Mouse (Mus musculus) spleen, adult 12 weeks (tissue): ENCODE data around the gene BC049730.
"Not testable (repeated sequence)": the region's sequence is repeated elsewhere in the genome, so short reads cannot be mapped to it uniquely, and the experiment has no call there.

ENCODE experiments used
- DNase-seq: peaks from one replicate; pipeline ENCODE4 v3.0.0; 2022; ENCODE audit warnings: low spot score

Gene BC049730

DNA sequence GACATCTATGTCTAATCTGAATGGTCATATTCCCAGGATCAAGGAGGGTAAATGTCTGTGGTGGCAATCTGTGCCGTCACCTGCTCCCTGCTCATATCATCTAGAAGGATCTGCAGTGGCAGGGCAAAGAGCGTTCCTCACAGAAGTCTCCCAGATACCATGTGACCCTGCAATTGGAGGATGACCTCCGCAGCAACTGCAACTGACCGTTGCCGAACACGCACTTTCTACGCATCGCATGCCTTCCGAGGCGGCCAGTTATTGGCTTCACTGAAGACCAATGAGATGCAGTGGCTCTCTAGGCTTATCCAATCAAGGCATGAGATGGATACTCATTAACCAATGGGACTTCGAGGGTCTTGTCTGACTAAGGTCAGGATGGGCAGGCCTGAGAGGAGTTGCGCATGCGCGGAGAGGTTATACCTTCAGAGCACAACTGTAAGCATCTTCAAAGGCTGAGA lies at the start of gene BC049730:
TSS of gene BC049730 (plus strand) at position 411 of the 461 bp plus-strand sequence.
- DNase-seq = no peak

- no peak for DNase-seq
Observed at GRCm38 (mm10) chr7:24659737-24660357, 49.2 kb upstream of the BC049730 start.

GRCm38 (mm10) chr7:24661118-24661904 lies 47.7 kb upstream of the BC049730 start:
- no peak for DNase-seq

GRCm38 (mm10) chr7:24662575-24662974 lies 46.5 kb upstream of the BC049730 start:
- peak; percentile 61 for DNase-seq

- DNase-seq = no peak
Observed at GRCm38 (mm10) chr7:24664301-24664700, 44.7 kb upstream of the BC049730 start.

DNA sequence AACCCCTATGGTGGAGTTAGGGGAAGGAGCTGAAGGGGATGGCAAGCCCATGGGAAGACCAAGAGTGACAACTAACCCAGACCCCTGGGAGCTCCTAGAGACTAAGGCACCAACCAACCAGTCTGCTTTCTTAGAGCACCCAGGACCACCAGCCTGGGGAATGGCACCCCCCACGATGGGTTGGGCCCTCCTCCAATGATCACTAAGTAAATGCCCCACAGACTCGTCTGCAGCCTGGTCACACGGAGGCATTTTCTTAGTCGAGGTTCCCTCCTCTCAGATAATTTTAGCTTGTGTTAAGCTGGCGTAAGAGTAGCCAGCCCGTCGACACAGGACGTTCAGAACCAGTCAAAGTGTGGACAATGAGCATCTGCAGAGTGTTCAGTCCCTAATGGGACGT lies 44.1 kb upstream of the BC049730 start:
- DNase-seq = no peak

DNA sequence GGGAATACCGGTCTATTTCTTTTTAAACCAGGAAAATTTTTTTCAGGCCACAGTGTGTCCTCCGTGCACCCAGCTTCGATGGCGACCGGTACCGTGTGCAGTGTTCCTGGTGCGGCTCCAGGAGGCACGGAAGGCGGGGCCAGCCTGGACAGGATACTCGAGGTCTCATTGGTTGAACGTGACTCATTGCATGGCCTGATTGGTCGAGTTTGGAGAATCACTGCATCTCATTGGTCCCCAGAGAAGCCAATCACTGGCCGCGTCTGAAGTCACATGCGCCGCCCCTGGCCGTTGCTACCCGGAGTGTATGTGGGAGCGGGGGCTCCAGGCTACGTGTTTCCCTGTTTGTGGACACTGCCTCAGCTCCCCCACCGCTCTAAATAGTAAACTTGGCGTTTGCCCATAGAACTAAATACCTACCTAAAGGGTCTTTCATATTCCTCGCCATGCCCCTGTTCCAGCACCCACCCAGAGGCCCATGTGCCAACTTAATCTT lies 37.0 kb upstream of the BC049730 start:
- no peak for DNase-seq

DNA sequence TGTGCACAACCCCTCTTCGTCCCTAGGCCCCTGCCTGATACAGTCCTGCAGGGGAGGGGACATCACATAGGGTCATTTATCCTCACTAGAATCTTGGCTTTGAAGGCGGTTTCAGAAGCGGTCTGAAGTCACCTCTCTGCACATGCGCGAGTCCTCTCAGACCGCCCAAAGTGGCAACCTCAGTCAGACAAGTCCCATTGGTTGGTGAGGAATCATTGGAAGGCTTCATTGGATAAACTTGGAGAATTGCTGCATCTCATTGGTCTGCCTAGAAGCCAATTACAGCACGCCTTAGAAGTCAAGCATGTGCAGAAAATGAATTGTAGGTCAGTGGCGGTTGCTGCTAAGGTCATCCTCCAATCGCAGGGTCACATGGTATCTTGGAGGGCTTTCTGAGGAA lies 32.5 kb upstream of the BC049730 start, which contains the start of gene Tex101:
TSS of gene Tex101 (minus strand) at position 101 of the 400 bp plus-strand sequence.
- DNase-seq = no peak

DNA sequence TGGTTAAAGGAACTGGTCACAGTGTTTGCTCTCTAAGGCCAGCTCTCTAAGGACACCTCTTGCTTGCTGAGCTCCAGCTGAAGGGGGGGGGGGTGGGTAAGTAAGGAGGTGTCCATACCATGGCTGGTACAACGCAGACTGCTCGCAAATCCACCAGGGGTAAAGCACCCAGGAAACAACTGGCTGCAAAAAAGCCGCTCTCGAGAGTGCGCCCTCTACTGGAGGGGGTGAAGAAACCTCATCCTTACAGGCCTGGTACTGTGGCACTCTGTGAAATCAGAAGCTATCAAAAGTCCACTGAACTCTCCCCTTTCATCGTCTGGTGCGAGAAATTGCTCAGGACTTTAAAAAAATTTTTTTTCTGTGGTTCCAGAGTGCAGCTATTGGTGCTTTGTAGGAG lies 24.9 kb upstream of the BC049730 start:
- not testable (repeated sequence) for DNase-seq

- DNase-seq = not testable (repeated sequence)
Observed at GRCm38 (mm10) chr7:24687519-24687918, 21.5 kb upstream of the BC049730 start.

- not testable (repeated sequence) for DNase-seq
Observed at GRCm38 (mm10) chr7:24692693-24693092, 16.3 kb upstream of the BC049730 start.

GRCm38 (mm10) chr7:24697891-24698290 lies 11.2 kb upstream of the BC049730 start:
- not testable (repeated sequence) for DNase-seq

DNA sequence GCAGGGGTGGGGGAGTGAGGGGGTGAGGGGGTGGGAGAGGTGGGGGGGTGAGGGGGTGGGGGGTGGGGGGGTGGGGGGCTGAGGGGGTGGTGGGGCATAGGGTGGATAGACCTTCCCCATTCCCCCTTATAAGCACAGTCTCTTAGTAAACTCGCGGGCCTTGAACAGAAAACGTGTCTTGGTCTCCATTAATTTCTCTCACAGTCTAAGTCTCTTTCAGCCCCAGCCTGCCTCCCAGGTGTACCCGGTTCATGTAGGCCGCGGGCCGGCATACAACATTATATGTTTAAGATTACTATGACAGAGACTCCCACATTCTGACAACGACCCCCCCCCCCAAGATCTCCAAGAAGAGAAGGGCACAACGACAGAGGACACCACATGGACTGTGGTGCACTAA lies 6.2 kb upstream of the BC049730 start:
- not testable (repeated sequence) for DNase-seq

DNA sequence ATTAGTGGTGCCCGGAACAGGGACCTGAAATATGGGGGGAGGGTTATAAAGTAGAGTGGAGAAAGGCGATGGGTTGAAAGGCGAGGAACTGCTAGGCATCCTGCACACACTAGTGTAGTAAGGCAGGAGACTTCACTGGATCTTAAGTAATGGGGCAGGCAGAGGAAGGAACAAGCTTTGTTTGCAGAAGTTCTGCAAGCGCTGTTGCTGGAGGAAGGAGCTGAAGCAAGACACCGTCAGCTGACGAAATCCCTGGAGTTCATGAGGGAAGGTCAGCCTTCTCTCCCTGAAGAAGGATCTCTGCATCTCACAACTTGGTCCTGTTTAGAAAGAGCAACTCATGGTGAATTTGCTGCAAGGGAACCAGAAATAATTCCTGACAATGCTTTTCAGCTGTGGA lies 6.0 kb downstream of the BC049730 start:
- no peak for DNase-seq

DNA sequence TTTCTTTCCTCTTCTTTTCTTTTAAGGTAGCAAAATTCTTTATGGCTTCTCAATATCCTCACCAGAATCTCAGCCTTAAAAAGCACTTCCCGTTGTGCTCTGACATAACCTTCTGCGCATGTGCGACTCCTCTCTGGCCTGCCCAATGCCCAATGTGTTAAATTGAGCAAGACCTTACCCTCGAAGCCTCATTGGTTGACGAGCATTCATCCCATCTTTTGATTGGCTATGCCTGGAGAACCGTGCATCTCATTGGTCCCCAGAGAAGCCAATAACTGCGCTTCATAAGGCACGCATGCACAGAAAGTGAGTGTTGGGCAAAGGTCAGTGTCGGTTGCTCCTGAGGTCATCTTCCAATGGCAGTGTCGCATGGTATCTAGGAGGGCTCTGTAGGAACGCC lies 17.8 kb downstream of the BC049730 start, which contains the start of gene Gm4763:
TSS of gene Gm4763 (minus strand) at position 101 of the 400 bp plus-strand sequence.
- not testable (repeated sequence) for DNase-seq

GRCm38 (mm10) chr7:24735970-24736670 lies 27.1 kb downstream of the BC049730 start:
- DNase-seq = no peak

- no peak for DNase-seq
Observed at GRCm38 (mm10) chr7:24750695-24751094, 41.7 kb downstream of the BC049730 start.

DNA sequence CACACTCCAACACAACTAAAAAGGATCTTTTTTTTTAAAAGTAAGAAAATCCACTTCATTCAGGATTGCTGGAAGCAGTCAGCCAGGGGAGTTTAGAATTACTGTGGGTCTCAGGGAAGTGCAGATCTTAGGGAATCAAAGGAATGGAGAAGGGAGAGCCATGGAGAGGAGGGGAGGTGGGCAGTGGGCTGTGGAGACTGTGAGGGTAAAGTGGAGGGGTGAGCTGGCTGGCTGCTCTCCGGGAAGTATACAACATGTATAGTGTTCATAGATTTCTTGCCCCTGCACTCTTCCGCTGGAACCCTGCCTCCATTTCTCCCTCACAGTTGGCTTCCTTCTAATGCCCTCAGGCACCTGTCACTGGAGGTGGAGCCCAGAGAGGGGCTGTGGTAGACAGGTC lies 42.6 kb downstream of the BC049730 start:
- DNase-seq = no peak

DNA sequence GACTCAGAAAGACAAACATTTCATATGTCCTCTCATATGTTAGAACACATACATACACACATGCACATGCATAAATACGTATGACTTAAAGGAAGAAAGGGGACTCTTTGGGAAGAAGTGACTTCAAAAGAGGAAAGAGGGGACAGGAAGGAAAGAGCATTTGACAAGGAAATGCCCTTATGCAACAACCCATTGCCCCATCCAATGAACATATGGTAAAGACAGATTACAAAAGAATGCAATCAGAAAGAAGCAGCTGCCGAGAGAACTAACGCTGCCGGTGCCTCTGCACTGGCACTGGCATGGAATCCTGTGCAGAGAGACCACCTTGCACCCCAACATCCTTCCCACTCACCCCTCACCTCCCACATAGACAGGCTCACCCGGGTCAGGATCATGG lies 44.4 kb downstream of the BC049730 start:
- DNase-seq = no peak

- DNase-seq = no peak
Observed at GRCm38 (mm10) chr7:24758520-24758919, 49.5 kb downstream of the BC049730 start.

DNA sequence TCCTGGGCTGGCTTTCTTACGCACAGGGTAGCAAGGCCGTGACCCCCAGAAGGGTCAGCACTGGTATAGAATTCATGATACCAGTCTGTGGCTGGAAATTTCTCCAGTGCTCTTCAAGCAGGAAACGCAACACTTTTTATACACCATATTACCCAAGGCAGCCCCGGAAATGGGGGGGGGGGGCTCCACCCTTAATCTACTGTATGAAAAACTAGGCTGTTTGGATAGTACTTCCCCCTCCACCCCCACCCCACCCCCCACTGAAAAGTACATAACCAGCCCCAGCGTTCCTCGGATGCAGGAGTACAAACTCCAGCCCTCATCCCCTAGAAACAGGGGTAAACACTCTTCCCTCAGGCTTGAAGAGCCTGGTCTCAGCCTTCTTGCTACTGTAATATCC lies 51.2 kb downstream of the BC049730 start, which contains the start of gene Cd177:
TSS of gene Cd177 (minus strand) at position 101 of the 400 bp plus-strand sequence.
- no peak for DNase-seq

GRCm38 (mm10) chr7:24761161-24761560 lies 52.1 kb downstream of the BC049730 start:
- no peak for DNase-seq
